Comparison of ENCODE assay signal across 1 mouse cellular context in genomic region chr12:116308612-116309011, GRCm38 (mm10).
TF ChIP-seq lines count a peak whose summit lies in the region.

No protein-coding gene starts in this region.

TF ChIP-seq in MEL, 35 proteins besides CTCF, POLR2A, EP300 and RAD21 (continued from another document):
- peak; percentile 64 for TF ChIP-seq TAL1 (IDR thresholded peaks at IDR 0.05; ENCODE audit: low read length)
- no peak for TF ChIP-seq E2F4 (IDR thresholded peaks at IDR 0.05; ENCODE audit: borderline replicate concordance, low read depth, low read length)
- TF ChIP-seq TCF12 (IDR thresholded peaks at IDR 0.05; ENCODE audit: low read depth, low read length): peak; percentile 76
- TF ChIP-seq NELFE (IDR thresholded peaks at IDR 0.05; ENCODE audit: low read depth, low read length): no peak
